Mouse (Mus musculus) adrenal gland, postnatal 14 days (tissue): ENCODE data around the gene Ccdc148. TPM values are rescaled to one million over a fixed set of nuclear protein-coding genes. Genes with fewer than 3 reads are reported as not detected.

Experiments
- DNase-seq: peaks from one replicate; pipeline ENCODE4 v3.0.0; 2021; ENCODE audit warnings: mixed read lengths
- total RNA-seq: library from RNA; stranded (reverse); gene quantifications from 2 replicates; pipeline ENCODE4 v1.2.3, GENCODE M21; 2021

Ccdc148 gene
- total RNA-seq, 1 experiment from 2014 or later = 1.1 TPM

GRCm38 (mm10) chr2:59179487-59179886, 19.0 kb upstream of the Ccdc148 start:
- no peak for DNase-seq

DNA sequence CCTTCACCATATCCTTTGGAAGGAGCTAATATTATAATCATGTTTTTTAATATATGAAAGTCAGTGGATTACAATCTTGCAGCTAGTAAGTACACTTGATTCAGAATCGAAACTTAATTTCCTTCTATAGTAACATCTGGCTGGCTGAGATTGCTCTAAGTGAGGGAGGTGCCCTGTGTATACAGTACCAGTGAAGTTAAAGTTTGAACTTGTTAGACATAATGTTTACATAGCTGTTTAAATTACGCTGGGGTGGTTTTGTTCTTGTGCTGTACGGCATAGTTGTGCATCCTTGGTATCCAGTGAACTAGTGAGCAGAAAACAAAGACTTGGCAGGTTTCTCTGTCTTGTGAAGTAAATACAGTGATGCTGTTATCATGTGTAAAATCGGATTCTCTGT, 18.5 kb upstream of the Ccdc148 start:
- no peak for DNase-seq

DNA sequence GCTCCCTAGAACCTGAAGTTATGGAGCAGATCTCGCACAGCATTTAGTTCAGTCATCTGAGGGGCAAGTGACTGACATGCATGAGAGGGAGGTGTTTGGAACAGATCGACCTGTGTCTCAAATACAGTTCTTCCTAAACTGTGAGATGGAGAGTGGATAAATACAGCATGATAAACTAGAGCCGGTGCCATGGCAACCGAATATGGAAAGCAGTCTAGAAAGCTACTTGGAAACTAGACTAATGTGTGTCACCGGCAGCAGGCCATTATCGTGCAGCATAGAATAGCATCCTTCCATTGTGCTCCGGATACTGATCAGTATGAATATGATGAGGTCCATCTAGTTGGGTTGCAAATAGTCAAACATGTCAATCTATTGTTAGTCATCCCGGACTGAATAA, 17.7 kb upstream of the Ccdc148 start:
- no peak for DNase-seq

DNA sequence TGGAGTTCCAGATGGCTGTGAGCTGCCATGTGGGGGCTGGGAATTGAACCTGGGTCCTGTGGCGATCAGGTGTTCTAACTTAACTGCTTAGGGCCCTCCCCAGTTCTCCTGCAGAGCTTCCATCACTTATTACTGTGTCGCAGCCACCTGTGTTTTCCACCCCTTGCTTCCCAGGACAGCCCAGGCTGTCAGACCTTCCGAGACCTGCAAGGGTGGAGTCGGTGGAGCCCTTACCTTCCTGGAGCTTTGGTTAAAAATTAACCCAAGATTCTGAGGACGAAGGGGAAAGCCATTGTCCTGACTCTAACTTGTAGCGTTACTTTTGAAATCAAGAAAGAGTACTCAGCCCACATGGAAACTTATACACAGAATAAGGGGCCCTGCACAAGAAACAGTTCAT, 15.4 kb upstream of the Ccdc148 start:
- no peak for DNase-seq

- no peak for DNase-seq
Measured at GRCm38 (mm10) chr2:59171533-59171932, 11.1 kb upstream of the Ccdc148 start.

- DNase-seq = no peak
Measured at GRCm38 (mm10) chr2:59170593-59170992, 10.1 kb upstream of the Ccdc148 start.

GRCm38 (mm10) chr2:59170208-59170589, 9.7 kb upstream of the Ccdc148 start:
- no peak for DNase-seq

DNA sequence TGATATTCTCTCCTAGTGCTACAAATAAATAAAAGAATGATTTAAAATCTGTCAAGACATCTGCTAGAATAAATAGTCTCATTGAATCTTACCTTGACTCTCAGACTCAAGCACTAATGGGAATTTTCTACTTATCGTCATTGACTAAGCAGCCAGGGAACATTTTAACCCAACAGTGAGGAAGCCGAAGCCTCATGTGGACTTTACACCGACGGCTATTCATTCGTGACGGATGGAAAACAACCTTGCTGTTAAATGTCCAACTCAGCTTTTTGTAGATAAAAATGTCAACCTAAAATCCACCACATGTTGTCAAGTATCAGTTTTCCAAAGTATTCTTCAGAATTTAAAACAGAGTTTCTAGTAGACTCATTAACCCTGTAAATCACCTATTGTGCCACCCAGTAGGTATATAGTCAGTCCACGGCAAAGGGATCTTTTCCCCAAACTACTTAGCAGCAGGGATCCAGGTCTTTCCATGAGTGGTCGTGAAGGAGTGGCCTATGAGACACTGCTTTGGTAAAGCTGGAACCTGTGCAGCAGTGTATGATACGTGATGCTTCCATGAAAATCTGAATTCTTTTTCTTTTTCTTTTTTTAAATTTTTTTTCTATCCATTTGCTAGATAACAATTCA, 9.2 kb upstream of the Ccdc148 start:
- no peak for DNase-seq

DNA sequence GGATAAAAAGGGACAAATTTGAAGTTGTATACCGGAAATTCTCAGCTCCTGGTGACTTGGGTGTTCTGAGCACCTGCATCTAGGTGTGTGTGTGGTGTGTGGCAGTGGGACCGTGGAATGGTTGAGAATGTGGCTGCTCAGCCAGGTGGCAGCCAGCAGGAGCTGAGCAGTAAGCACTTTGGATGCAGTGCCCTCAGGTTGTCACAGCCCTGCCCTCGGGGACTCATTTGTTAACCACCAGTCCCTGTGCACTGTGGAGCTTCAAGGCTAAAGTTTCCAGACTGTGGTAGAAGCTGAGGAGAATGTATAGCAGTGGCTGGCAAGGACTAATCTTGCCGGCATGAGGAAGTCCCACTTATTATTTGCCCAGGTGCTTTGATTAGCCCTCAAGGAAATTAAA, 7.3 kb upstream of the Ccdc148 start:
- DNase-seq = no peak

DNA sequence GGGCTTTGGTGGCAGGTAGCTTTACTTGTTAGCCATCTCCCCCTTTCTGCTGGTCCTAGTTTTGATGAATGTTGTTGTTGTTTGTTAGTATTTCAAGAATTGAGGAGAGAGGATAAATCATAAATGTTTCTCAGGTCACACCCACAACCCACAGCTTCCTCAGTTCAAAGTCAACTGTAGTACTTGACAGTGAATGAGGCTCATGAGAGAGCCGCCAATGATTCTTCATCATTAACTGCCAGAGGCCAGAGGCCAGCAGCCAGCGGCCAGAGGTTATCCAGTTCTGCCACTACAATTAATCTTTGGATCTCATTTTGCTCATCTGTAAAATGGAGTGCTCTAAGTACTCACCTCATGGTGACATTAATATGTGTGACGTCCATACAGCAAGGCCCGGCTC, 6.5 kb upstream of the Ccdc148 start:
- no peak for DNase-seq

- DNase-seq = no peak
Measured at GRCm38 (mm10) chr2:59162285-59162600, 1.8 kb upstream of the Ccdc148 start.

- peak; percentile 79 for DNase-seq
Measured at GRCm38 (mm10) chr2:59161441-59162284, 1.2 kb upstream of the Ccdc148 start.

- no peak for DNase-seq
Measured at GRCm38 (mm10) chr2:59161021-59161440, 548 bp upstream of the Ccdc148 start.

- peak; percentile 15 for DNase-seq
Measured at GRCm38 (mm10) chr2:59159961-59160604, 400 bp downstream of the Ccdc148 start.

- no peak for DNase-seq
Measured at GRCm38 (mm10) chr2:59158117-59158516, 2.4 kb downstream of the Ccdc148 start.

DNA sequence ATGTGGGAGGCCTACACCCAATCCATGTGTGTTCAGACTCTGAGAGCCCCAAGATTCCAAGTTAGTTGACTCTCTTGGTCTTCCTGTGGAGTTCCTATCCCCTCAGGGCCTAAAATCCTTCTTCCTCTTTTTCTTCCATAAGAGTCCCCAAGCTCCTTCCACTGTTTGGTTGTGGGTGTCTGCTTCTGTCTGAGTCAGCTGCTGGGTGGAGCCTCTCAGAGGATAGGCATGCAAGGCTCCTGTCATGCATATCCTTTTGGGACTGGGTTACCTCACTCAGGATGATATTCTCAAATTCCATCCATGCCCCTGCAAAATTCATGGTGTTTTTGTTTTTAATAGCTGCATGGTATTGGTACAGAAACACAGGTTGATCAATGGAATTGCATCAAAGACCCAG, 5.1 kb downstream of the Ccdc148 start:
- no peak for DNase-seq

GRCm38 (mm10) chr2:59131044-59131443, 29.4 kb downstream of the Ccdc148 start:
- no peak for DNase-seq

GRCm38 (mm10) chr2:59129821-59130220, 30.7 kb downstream of the Ccdc148 start:
- no peak for DNase-seq

- no peak for DNase-seq
Measured at GRCm38 (mm10) chr2:59129023-59129422, 31.5 kb downstream of the Ccdc148 start.

GRCm38 (mm10) chr2:59055615-59056145, 104.8 kb downstream of the Ccdc148 start:
- DNase-seq = no peak

DNA sequence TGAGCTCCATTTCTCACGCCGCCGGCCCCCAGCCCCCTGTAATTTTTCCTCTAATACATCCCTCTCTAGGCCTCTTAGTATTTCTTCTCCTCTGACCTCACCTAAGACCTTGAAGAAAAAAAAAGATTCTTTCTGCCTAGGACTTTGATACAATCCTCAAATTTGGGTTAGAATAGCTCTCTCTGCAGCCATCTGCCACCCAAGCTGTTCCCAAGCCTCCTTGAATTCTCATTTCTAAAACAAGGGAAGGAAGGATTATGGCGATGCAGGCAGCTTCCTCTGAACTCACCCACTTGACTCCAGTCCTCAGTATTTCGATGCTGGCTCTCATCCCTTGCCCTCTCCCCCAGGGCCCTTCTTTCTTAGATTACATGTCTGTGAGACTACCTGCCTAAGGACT, 106.1 kb downstream of the Ccdc148 start:
- DNase-seq = no peak

- DNase-seq = no peak
Measured at GRCm38 (mm10) chr2:59053461-59054039, 106.9 kb downstream of the Ccdc148 start.
